Mouse (Mus musculus): ENCODE measurements around the gene Maz.
A peak's percentile ranks its signal among the peaks of the same experiment; 100 is the strongest.

Maz gene

GRCm38 (mm10) chr7:127026984-127027726 is at the start of gene Maz:
Gene Maz (minus strand): TSS chr7:127027037.
- DNase-seq (ENCODE audit: low read depth, low spot score), result peak; percentile 99

DNA sequence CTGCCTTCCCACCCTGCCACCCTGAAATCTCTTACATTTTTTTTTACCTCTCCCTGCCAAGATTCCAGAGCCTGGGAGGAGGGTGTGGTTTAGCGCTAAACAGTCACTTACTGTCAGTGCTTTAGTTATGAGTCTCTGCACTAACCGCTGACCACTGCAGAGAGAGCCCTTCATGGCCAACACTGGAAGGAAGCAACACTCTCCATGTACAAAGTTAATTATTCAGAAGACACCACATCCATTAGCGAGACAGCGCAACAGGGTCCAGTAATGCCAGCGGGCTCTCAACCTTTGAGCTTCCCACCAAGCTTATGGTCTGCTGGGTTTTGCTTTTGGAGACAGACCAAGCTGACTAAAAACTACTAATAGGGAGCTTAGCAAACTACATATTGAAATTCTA is 49.4 kb upstream of the Maz start:
- DNase-seq (ENCODE audit: low read depth, low spot score), result no peak

GRCm38 (mm10) chr7:127073221-127073620 is 46.4 kb upstream of the Maz start:
- DNase-seq (ENCODE audit: low read depth, low spot score), result no peak

DNA sequence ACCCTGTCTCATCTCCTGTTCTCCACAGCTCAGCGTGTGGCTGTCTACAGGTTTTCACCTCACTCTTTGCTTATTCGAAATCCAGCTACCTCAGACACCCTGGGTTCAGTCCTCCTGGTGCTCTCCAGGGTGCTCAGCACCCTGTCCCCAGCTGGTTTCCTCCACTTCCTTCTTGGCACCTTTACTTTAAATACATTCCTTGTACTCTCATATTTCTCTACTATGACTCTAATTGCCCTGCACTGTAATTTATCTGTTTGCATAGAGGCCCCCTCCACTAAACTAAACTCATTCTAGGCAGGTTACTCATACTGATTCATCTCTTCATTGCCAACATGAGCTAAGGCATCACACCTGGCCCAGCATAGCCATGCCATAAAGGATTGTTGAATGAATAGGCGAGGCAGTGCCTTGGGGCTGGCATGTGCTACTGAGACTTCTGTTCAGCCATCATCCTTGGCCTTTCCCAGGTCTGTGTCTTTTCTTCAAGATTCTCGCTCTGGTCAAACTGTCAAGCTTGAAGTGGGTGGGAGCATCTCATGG is 44.1 kb upstream of the Maz start:
- no peak for DNase-seq (ENCODE audit: low read depth, low spot score)

GRCm38 (mm10) chr7:127066317-127066716 is 39.5 kb upstream of the Maz start:
- DNase-seq (ENCODE audit: low read depth, low spot score), result no peak

GRCm38 (mm10) chr7:127065538-127065937 is 38.7 kb upstream of the Maz start:
- no peak for DNase-seq (ENCODE audit: low read depth, low spot score)

DNA sequence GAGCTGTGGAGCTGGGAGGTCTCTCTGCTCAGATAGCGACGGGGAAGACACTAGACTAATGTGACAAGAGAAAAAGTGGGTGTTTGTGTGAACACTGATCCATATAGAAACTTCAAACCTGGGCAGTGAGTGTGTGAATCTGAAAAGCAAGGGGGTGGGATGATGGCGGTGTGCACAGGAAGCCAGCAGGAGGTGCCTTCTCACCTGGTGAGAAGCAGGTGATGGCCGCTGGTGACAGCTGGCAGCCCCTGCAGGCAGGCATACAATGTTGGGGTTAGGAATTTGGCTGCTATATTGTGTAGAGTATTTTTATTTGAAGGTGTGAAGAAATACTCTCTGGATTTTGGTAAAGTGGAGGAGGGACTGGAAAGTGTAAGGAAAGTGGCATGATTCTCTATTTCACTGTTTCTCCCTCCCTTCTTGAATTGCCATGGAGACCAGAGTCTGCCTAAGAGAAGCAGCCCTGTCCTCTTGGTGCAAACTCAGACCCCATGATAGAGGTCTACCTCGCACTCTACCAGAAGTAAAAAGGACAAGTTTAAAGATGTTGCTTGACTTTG is 28.3 kb upstream of the Maz start:
- DNase-seq (ENCODE audit: low read depth, low spot score), result no peak

- peak; percentile 78 for DNase-seq (ENCODE audit: low read depth, low spot score)
Measured at GRCm38 (mm10) chr7:127041851-127042672, 15.2 kb upstream of the Maz start, which contains the start of gene Kif22. Gene Kif22 (minus strand): TSS chr7:127042471.

DNA sequence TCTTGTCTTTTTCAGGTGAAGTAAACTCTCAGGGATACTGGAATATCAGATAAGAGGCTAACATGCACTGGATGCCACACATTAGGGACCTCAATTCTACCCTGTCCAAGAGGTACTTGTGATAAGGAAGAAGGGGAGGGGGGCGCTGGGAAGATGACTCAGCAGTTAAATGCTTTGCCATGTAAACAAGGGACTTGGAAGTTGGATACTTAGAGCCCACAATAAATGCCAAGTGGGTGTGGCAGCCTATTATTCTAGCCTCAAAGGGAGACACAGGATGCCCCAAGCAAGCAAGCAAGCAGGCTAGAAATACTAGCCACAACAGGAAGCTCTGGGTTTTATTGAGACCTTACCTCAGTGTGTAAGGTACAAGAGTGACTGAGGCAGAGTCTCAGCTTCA is 4.4 kb upstream of the Maz start:
- no peak for DNase-seq (ENCODE audit: low read depth, low spot score)

DNA sequence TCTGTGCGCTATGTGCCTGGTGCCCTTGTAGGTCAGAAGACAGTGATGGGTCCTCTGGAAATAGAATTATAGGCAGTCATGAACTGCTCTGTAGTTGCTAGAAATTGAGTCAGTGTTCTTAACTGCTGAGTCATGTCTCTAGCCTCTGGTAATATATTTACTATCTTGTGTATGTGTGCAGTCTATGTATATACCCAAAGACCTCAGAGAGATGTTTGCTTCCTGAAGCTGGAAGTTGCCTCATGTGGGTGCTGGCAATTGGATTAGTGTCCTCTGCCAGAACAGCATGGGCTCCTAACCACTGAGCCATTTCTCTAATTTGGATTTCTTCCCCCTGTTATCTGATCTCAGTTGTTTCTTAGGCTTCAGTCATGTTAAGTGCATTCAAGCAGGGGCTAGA is 3.3 kb upstream of the Maz start:
- DNase-seq (ENCODE audit: low read depth, low spot score), result no peak

DNA sequence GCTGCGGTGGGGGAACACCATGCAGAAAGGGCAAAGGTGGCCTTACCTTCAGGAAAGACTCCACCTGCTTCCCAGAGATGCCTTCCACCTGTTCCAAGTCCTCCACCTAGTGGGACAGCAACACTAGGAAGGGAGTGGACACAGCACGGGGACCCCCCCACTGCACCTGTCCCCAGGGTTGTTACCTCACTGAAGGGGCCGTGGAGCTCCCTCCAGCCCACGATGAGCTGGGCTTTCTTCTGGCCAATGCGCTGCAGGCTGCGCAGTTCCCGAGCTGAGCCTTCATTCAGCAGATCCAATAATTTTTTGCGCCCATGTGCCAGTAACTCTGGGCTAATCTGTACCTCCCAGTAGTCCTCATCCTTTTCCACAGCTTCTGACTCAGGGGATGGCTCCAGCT is 1.0 kb upstream of the Maz start:
- no peak for DNase-seq (ENCODE audit: low read depth, low spot score)

DNA sequence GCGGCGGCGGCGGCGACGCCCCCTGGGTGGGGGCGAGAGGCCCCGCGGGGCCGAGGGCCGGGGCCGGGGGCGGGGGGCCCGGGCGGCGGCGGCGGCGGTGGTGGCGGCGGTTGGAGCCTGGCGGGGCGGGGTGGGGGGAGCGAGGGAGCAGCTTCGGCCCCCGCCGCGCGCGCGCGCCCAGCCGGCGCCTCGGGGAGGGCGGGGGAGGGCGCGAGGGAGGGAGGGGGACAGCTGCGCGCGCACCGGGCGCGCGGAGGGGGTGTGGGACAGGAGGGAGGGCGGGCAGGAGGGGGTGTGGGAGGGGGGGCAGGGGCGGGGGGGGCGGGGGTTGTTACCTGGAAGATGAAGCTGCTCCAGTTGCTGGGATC is 237 bp downstream of the Maz start:
- DNase-seq (ENCODE audit: low read depth, low spot score), result no peak

- DNase-seq (ENCODE audit: low read depth, low spot score), result no peak
Measured at GRCm38 (mm10) chr7:127026161-127026600, 656 bp downstream of the Maz start.

DNA sequence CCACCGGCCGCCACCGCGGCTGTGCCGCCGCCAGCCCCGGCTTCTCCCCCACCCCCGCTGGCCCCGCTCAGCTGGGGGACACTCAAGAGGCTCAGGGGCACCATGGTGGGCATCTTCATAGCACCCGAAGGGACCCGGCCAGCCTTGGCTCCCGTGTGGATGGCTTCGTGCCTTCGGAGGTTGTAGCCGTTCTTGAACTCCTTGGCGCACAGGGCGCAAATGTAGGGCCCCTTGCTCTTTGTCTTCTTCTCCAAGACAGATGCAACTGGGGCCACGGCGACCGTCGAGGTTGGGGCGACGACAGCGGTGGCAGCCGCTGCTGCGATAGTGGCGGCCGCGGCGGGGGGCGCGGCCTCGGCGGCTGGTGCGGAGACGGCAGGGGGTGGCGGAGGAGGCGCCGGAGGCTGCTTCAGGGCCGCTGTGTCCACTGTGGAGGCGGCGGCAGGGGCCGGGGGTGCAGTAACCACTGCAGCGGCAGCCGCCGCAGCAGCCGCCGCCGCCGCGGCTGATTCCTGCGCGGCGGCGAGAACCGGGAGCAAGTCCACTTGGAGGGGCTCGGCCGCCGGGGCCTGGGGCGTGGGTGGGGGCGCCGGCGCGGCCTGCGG is 1.2 kb downstream of the Maz start:
- DNase-seq (ENCODE audit: low read depth, low spot score), result no peak

- DNase-seq (ENCODE audit: low read depth, low spot score), result no peak
Measured at GRCm38 (mm10) chr7:127024755-127025555, 1.9 kb downstream of the Maz start.

GRCm38 (mm10) chr7:127023896-127024690 is 2.7 kb downstream of the Maz start:
- DNase-seq (ENCODE audit: low read depth, low spot score), result no peak

DNA sequence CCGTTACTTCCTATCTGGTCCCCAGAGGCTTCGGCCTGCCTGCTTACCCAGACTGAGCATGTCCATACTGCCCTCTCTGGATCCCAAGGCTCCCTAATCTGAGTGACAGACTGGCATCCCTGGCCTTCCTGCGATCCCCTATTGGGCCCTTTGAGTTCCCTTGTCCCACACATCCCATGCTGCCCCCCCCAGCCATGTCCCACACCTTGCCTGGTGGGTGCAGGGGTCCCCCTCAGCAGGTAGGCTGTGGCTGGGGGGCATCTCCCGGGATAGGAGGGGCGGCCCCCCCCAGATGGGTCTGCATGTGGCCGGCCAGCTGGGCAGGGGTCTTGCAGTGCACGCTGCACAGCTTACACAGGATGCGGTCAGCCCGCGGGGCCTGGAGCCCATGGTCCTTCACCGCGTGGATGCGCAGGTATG is 3.6 kb downstream of the Maz start:
- DNase-seq (ENCODE audit: low read depth, low spot score), result no peak

DNA sequence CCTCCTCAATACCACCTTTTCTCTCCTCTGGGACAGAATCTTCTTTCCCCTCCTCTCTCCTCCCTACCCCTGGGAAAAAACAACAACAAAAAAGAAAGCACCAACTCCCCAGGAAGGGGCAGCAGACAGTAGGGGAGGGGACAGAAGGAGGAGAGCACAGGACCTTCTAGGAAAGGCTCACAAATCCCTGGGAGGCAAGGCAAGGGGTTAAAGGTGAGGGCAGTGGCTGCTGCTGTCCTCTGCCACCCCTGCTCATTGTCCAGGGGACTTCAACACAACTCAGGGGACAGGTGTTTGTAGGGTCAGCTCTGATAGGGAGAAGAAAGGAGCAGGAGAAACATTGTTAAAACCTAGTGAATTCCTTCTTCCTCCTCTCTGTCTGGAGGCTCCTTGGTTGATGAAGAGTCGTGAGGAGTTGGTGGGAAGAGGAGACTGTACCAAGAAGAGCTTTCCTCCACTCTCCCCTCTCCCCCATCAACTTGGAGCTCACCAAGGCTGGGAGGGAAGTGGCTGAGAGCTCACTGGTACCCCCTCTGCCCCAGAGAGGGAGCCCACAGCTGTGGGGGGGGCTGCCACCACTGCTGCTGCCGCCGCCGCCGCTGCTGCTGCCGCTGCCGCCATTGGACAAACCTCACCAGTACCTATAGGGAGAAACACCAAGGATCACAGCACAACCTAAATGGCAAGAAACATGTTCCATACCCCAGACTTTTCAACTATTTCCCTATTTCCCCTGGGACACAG is 4.1 kb downstream of the Maz start:
- no peak for DNase-seq (ENCODE audit: low read depth, low spot score)

Measured in retina, adult 2 months (tissue).